Mouse (Mus musculus) lung, postnatal 0 days (tissue): ENCODE data around the gene Tesc.

Source experiments
- CTCF ChIP-seq: IDR thresholded peaks from 2 replicates; pipeline ENCODE4 v1.5.1; 2016; ENCODE audit warnings: antibody characterized with exemption, mild to moderate bottlenecking
- EP300 ChIP-seq: IDR thresholded peaks from 2 replicates; pipeline ENCODE4 v1.6.1; 2016; ENCODE audit warnings: antibody characterized with exemption, mild to moderate bottlenecking, control low read depth

DNA sequence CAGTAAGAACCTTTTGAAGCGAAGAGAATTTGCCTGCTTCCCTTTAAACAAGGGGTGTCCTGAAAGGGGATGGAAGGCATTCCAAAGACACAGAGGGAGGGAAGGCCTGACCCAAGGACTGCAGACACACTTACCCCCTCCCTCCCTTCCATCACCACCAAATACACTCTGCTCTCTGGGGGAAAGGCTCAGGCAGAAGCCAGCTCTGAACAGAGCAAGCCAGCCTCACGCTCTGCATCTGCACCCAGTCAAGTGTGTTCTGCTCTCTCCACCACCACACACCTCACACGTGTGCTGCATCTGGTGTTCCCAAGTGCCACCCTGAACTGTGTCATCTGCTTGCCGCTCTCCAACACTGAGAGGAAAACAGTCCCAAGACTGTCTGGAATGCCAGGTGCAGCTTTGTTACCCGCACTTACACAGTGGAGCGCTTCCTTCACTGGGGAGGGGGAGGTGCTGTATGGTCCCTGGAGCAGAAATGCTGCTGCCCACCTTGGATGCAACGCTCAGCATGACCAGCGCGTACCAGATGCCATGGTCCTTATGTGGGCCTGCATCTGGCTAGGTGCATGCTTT lies 53.9 kb downstream of the Tesc start:
- TF ChIP-seq CTCF: no peak
- no peak for TF ChIP-seq EP300
